In the genomic region with DNA sequence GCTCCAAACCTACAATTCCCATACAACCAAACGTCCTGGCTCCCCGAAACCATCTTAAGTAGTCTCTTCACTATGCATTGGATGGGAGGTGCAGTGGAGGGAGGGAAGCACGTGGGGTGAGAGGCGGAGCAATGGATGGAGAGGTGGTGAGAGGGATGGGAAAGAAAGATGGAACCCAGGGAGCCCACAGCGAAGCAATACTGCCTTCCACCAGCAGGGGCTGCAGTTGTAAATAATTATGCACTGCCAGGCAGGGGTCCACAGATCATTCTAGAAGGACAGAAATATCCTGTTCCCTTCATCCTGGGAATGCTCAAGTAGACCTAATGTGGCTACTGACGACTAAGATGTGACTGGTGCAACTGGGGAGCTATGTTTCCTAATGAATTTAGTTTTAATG, we compare ENCODE assay signal across 12 mouse cellular contexts. TPM values are rescaled to one million over a fixed set of nuclear protein-coding genes. Genes with fewer than 3 reads are reported as not detected.
DNase-seq lines count a peak whose midpoint lies in the region; ATAC-seq and TF ChIP-seq lines count a peak whose summit lies in the region.
"Had no signal": no experiment of that assay in that cellular context is flagged by ENCODE, and none has a peak within 500 bp of the region (broad histone marks: within the 10 kb centered on the region; RNA-seq: fewer than 3 reads in every experiment).

No protein-coding gene starts in this region.

- DNase-seq in hindbrain, postnatal 0 days (ENCODE audit: low spot score), result peak; percentile 30
- DNase-seq in midbrain, postnatal 0 days (ENCODE audit: low spot score), result peak; percentile 21
- no peak for DNase-seq in midbrain, embryonic 10.5 days (ENCODE audit: low spot score)
- DNase-seq in MN1 (ENCODE audit: low spot score), result peak; percentile 46
- DNase-seq in retina, postnatal 1 day, result peak; percentile 51
- DNase-seq in natural killer cell, adult 2 months (ENCODE audit: low spot score in 2 of 2), result no peak
- DNase-seq: right cerebral cortex, postnatal 4 days had no signal

- no peak overlapping the region for H3K4me2 ChIP-seq in hindbrain, postnatal 0 days (ENCODE audit: low read depth, low read length)
- no peak overlapping the region for H3K4me2 ChIP-seq in hindbrain, embryonic 12.5 days (replicated peaks)
- no peak overlapping the region for H3K4me2 ChIP-seq in midbrain, postnatal 0 days (ENCODE audit: low read depth, low read length, poor library complexity, severe bottlenecking)
- H3K4me2 ChIP-seq in forebrain, embryonic 16.5 days (ENCODE audit: low read length), result no peak overlapping the region
- H3K4me2 ChIP-seq: neural tube, embryonic 12.5 days had no signal

- no peaks in the 10 kb centered on the region; the same call in 1 of the 2 replicates for H3K27me3 ChIP-seq in hindbrain, postnatal 0 days (ENCODE audit: insufficient read depth, low read length)
- peaks cover 3% of the 10 kb centered on the region; the same call in 1 of the 2 replicates for H3K27me3 ChIP-seq in hindbrain, embryonic 12.5 days
- H3K27me3 ChIP-seq in midbrain, postnatal 0 days (ENCODE audit: insufficient read depth, low read length), result no peaks in the 10 kb centered on the region; the same call in 1 of the 2 replicates
- peaks cover 22% of the 10 kb centered on the region for H3K27me3 ChIP-seq in midbrain, embryonic 10.5 days (ENCODE audit: low read depth, poor library complexity, severe bottlenecking)
- no peaks in the 10 kb centered on the region for H3K27me3 ChIP-seq in forebrain, embryonic 16.5 days (replicated peaks; ENCODE audit: control insufficient read depth, insufficient read depth, low read length)

- no peak overlapping the region for H3K27ac ChIP-seq in hindbrain, postnatal 0 days
- no peak overlapping the region for H3K27ac ChIP-seq in hindbrain, embryonic 12.5 days
- no peak overlapping the region for H3K27ac ChIP-seq in midbrain, postnatal 0 days (ENCODE audit: low read depth, low read length)
- no peak overlapping the region for H3K27ac ChIP-seq in midbrain, embryonic 10.5 days (replicated peaks)
- no peak overlapping the region for H3K27ac ChIP-seq in forebrain, embryonic 16.5 days (ENCODE audit: low read length)
- H3K27ac ChIP-seq: macrophage; neural tube, embryonic 12.5 days had no signal

- no peaks in the 10 kb centered on the region for H3K36me3 ChIP-seq in hindbrain, postnatal 0 days (ENCODE audit: insufficient read depth, low read length)
- H3K36me3 ChIP-seq in hindbrain, embryonic 12.5 days, result no peaks in the 10 kb centered on the region; the same call in 1 of the 2 replicates
- no peaks in the 10 kb centered on the region for H3K36me3 ChIP-seq in midbrain, postnatal 0 days (ENCODE audit: insufficient read depth, low read length)
- peaks cover 11% of the 10 kb centered on the region; the same call in 1 of the 2 replicates for H3K36me3 ChIP-seq in midbrain, embryonic 10.5 days
- H3K36me3 ChIP-seq in forebrain, embryonic 16.5 days (ENCODE audit: control insufficient read depth, insufficient read depth), result no peaks in the 10 kb centered on the region

- no peak for ATAC-seq in hindbrain, postnatal 0 days
- ATAC-seq in hindbrain, embryonic 12.5 days (ENCODE audit: low FRiP score), result no peak
- ATAC-seq in midbrain, postnatal 0 days (ENCODE audit: low FRiP score), result no peak
- ATAC-seq in forebrain, embryonic 16.5 days, result no peak

- no peak overlapping the region for H3K9ac ChIP-seq in hindbrain, postnatal 0 days (replicated peaks; ENCODE audit: low read length)
- no peak overlapping the region for H3K9ac ChIP-seq in hindbrain, embryonic 12.5 days
- H3K9ac ChIP-seq in midbrain, postnatal 0 days (replicated peaks; ENCODE audit: low read length, poor library complexity, severe bottlenecking), result no peak overlapping the region
- H3K9ac ChIP-seq in forebrain, embryonic 16.5 days (replicated peaks; ENCODE audit: low read depth, low read length), result no peak overlapping the region
- H3K9ac ChIP-seq: neural tube, embryonic 12.5 days had no signal

- 80% methylated on average over 6 of the region's 6 CpGs for WGBS in hindbrain, postnatal 0 days
- WGBS in hindbrain, embryonic 12.5 days, result 81% methylated on average over 6 of the region's 6 CpGs
- WGBS in midbrain, postnatal 0 days, result 80% methylated on average over 6 of the region's 6 CpGs
- 78% methylated on average over 6 of the region's 6 CpGs for WGBS in midbrain, embryonic 10.5 days
- 78% methylated on average over 6 of the region's 6 CpGs for WGBS in forebrain, embryonic 16.5 days

- no peak overlapping the region for H3K4me3 ChIP-seq in hindbrain, postnatal 0 days (ENCODE audit: low read length)
- H3K4me3 ChIP-seq in hindbrain, embryonic 12.5 days, result no peak overlapping the region
- no peak overlapping the region for H3K4me3 ChIP-seq in midbrain, postnatal 0 days (ENCODE audit: low read depth, low read length)
- H3K4me3 ChIP-seq in midbrain, embryonic 10.5 days, result no peak overlapping the region
- H3K4me3 ChIP-seq in forebrain, embryonic 16.5 days (replicated peaks; ENCODE audit: low read length), result no peak overlapping the region
- H3K4me3 ChIP-seq: erythroblast, embryonic 14.5 days; neural tube, embryonic 12.5 days had no signal

- TF ChIP-seq CTCF in hindbrain, postnatal 0 days (IDR thresholded peaks at IDR 0.05; ENCODE audit: low read depth), result peak; percentile 68
- peak; percentile 58 for TF ChIP-seq CTCF in midbrain, postnatal 0 days (IDR thresholded peaks at IDR 0.05)

- no peaks in the 10 kb centered on the region for H3K4me1 ChIP-seq in hindbrain, postnatal 0 days (ENCODE audit: insufficient read depth, low read length)
- no peaks in the 10 kb centered on the region for H3K4me1 ChIP-seq in hindbrain, embryonic 12.5 days
- H3K4me1 ChIP-seq in midbrain, postnatal 0 days (ENCODE audit: insufficient read depth, low read length), result no peaks in the 10 kb centered on the region
- H3K4me1 ChIP-seq in midbrain, embryonic 10.5 days, result peaks cover 8% of the 10 kb centered on the region; the same call in 1 of the 2 replicates
- peaks cover 3% of the 10 kb centered on the region; the same call in 1 of the 2 replicates for H3K4me1 ChIP-seq in forebrain, embryonic 16.5 days (replicated peaks; ENCODE audit: control insufficient read depth, insufficient read depth, low read length)
- H3K4me1 ChIP-seq: neural tube, embryonic 12.5 days had no signal

- no peaks in the 10 kb centered on the region for H3K9me3 ChIP-seq in hindbrain, postnatal 0 days (ENCODE audit: low read length)
- no peaks in the 10 kb centered on the region for H3K9me3 ChIP-seq in hindbrain, embryonic 12.5 days (replicated peaks)
- H3K9me3 ChIP-seq in midbrain, postnatal 0 days (ENCODE audit: low read length), result no peaks in the 10 kb centered on the region
- H3K9me3 ChIP-seq in midbrain, embryonic 10.5 days (replicated peaks), result no peaks in the 10 kb centered on the region
- H3K9me3 ChIP-seq in forebrain, embryonic 16.5 days (ENCODE audit: control insufficient read depth, low read length), result no peaks in the 10 kb centered on the region
- H3K9me3 ChIP-seq: neural tube, embryonic 12.5 days had no signal

RNA-seq across cellular contexts. Expression of gene Slc29a3, which starts 22.9 kb away (rescaled TPM):
- total RNA-seq in hindbrain, postnatal 0 days (2014; rRNA removed), result 8.5 and 10.0 TPM in 2 replicates
- 9.1 and 9.3 TPM in 2 replicates for polyA plus RNA-seq in hindbrain, postnatal 0 days (2015; fragmentation: Nextera tagmentation; extraction: Ambion mirVana)
- polyA plus RNA-seq in hindbrain, embryonic 12.5 days (2016; fragmentation: Nextera tagmentation; extraction: Ambion mirVana), result 11.5 TPM in 2 replicates
- 7.3 and 7.8 TPM in 2 replicates for total RNA-seq in midbrain, postnatal 0 days (2014; rRNA removed)
- polyA plus RNA-seq in midbrain, postnatal 0 days (2015; fragmentation: Nextera tagmentation; extraction: Ambion mirVana), result 6.9 and 8.5 TPM in 2 replicates
- 8.4 and 12.8 TPM in 2 replicates for polyA plus RNA-seq in midbrain, embryonic 10.5 days (2016; fragmentation: Nextera tagmentation; extraction: Ambion mirVana)
- 13.0 and 13.4 TPM in 2 replicates for polyA plus RNA-seq in forebrain, embryonic 16.5 days (2015; fragmentation: Nextera tagmentation; extraction: Ambion mirVana)

RNA-seq across cellular contexts. Expression of gene Unc5b, which starts 55.9 kb away (rescaled TPM):
- total RNA-seq in hindbrain, postnatal 0 days (2014; rRNA removed), result 25.7 and 27.3 TPM in 2 replicates
- polyA plus RNA-seq in hindbrain, postnatal 0 days (2015; fragmentation: Nextera tagmentation; extraction: Ambion mirVana), result 1.8 TPM in 2 replicates
- polyA plus RNA-seq in hindbrain, embryonic 12.5 days (2016; fragmentation: Nextera tagmentation; extraction: Ambion mirVana), result 3.4 and 4.3 TPM in 2 replicates
- 13.5 and 17.1 TPM in 2 replicates for total RNA-seq in midbrain, postnatal 0 days (2014; rRNA removed)
- 1.1 and 1.3 TPM in 2 replicates for polyA plus RNA-seq in midbrain, postnatal 0 days (2015; fragmentation: Nextera tagmentation; extraction: Ambion mirVana)
- polyA plus RNA-seq in midbrain, embryonic 10.5 days (2016; fragmentation: Nextera tagmentation; extraction: Ambion mirVana), result 2.7 and 3.2 TPM in 2 replicates
- 2.2 and 2.6 TPM in 2 replicates for polyA plus RNA-seq in forebrain, embryonic 16.5 days (2015; fragmentation: Nextera tagmentation; extraction: Ambion mirVana)
- polyA plus RNA-seq: erythroblast, embryonic 14.5 days had no signal

Comparison
In these comparisons a context has a peak if more than half of its experiments do, and no peak if none do; other contexts are left out.
1. DNase-seq: peak in hindbrain, postnatal 0 days (single experiment), midbrain, postnatal 0 days (single experiment), MN1 (single experiment) and retina, postnatal 1 day (single experiment); none in midbrain, embryonic 10.5 days (single experiment) and natural killer cell, adult 2 months (0 of 2).